Mouse (Mus musculus): ENCODE data around the gene Gm11634.
A peak's percentile ranks its signal among the peaks of the same experiment; 100 is the strongest.

- no peak for TF ChIP-seq CTCF (IDR thresholded peaks at IDR 0.05; ENCODE audit: insufficient read depth, low read length)
- peak; percentile 81 for TF ChIP-seq POLR2A (IDR thresholded peaks at IDR 0.05; ENCODE audit: borderline replicate concordance, extremely low read depth, low read depth, low read length)
Observed at GRCm38 (mm10) chr11:101626995-101627856, 28.2 kb upstream of the Gm11634 start, which contains the start of gene Rdm1.

Measured in lung, adult 2 months (tissue).